Mouse (Mus musculus): Measurements from ENCODE around the gene Polrmt. TPM values are rescaled to one million over a fixed set of nuclear protein-coding genes. Genes with fewer than 3 reads are reported as not detected.
"Not testable (repeated sequence)": the region's sequence is repeated elsewhere in the genome, so short reads cannot be mapped to it uniquely, and the experiment has no call there.

The Polrmt gene
- total RNA-seq, 2 experiments from 2014 or later, result 31.9 to 36.7 TPM

- no peak for DNase-seq (ENCODE audit: low spot score)
Observed at GRCm38 (mm10) chr10:79709307-79709706, 37.1 kb downstream of the Polrmt start.

DNA sequence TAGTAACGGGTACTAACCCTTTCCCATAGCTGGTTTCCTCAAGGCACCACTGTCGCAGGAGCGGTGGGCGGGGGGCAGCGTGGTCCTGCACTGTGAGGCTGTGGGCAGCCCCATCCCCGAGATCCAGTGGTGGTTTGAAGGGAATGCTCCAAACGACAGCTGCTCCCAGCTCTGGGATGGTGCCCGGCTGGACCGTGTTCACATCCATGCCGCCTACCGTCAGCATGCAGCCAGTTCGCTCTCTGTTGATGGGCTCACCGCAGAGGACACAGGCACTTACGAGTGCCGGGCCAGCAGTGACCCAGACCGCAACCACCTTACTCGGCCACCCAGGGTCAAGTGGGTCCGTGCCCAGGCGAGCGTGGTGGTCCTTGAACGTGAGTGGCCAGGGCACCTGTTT is 37.7 kb downstream of the Polrmt start:
- DNase-seq (ENCODE audit: low spot score), result peak; percentile 47

DNA sequence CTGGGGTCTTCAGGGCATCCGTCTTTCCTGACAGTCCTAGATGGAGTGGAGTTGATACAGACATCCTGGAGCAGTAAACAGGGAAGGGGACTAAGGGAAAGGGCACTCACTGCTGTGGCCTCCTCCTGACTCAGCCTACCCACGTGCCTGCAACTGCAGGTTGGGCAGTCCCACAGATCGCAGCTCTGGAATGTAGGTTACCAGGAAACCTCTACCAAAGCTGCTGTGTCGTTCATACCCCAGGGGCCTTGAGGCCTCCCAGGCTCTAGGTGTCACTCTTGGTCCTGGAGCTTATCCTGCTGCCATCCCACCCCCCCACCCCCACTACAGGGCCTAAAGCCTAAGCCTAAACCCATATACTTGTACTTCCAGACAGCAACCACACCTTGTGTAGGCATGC is 38.6 kb downstream of the Polrmt start:
- DNase-seq (ENCODE audit: low spot score), result no peak

GRCm38 (mm10) chr10:79707162-79707561 is 39.2 kb downstream of the Polrmt start:
- peak; percentile 49 for DNase-seq (ENCODE audit: low spot score)

DNA sequence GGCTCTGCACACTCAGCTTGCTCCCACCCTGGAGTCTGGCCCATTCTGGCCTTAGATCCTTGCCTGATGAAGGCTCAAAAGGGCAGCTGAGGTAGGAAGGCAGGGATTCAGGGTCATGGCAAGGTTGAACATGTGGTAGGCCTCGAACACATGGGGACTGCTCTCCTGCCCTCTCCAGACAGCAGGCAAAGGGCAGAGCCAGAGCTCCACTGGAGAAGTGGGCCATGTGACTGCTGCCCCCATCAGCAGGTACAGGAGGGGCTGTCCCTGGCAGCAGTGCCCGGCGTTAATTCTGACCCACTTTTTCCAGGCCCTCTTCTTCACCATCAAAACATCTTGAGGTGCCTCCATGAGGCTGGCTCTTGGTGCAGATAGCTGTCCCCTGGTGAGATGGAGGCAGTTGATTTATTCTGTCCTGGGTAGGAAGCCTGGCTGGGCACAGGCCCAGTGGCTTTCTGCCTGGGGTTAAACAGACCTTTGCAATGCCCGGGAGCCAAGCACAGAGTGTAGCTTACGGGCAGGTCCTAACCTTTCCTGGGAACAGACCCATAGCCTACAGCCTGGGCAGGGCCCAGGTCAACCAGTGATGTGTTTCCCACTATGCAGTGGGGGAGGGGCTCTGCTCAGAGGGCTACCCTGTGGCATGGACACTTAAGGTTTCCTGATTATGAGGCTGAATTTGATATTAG is 39.8 kb downstream of the Polrmt start:
- DNase-seq (ENCODE audit: low spot score), result peak; percentile 86

DNA sequence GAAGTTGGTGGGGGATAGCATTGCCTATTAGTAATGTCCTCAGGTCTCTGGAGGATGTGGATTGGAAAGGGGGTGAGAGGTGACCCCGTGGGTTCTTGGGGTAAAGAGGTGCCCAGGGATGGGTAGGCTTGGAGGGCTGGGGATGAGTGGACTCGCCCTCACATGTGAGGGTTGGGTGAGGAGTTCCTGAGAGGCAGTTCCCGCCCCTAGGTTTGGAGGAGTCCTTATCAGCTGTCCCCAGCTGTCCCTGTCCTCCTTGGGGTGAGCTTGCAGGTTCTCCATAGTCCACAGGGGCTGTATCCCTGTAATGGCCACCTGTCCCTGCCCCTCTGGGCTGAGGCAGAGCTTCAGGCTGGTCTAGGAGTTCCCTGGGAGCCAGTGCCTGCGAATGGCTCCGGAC is 40.4 kb downstream of the Polrmt start:
- DNase-seq (ENCODE audit: low spot score), result no peak

DNA sequence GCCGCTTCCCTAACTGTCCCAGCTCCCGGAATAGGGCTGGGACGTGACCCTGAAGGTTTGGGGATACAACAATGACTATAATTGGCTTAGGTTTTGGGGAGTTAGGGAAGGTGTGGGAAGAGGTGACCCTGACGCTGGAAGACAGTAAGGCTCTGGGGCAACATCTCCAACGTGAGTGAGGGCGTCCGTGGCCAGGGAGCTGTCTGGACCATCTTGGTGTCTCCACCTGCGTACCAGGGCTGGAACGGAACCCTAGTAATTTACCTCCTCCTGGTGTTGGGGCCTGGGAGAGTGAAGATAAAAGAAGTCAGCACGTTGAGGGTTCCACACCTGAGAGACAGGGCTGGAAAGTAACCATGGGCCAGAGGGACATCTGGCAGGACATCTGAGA is 41.4 kb downstream of the Polrmt start:
- no peak for DNase-seq (ENCODE audit: low spot score)

- peak; percentile 98 for DNase-seq (ENCODE audit: low spot score)
Observed at GRCm38 (mm10) chr10:79704065-79704969, 42.1 kb downstream of the Polrmt start, which contains the start of gene Bsg. Gene Bsg (plus strand): TSS chr10:79704491.

GRCm38 (mm10) chr10:79703541-79703940 is 42.8 kb downstream of the Polrmt start:
- DNase-seq (ENCODE audit: low spot score), result no peak

DNA sequence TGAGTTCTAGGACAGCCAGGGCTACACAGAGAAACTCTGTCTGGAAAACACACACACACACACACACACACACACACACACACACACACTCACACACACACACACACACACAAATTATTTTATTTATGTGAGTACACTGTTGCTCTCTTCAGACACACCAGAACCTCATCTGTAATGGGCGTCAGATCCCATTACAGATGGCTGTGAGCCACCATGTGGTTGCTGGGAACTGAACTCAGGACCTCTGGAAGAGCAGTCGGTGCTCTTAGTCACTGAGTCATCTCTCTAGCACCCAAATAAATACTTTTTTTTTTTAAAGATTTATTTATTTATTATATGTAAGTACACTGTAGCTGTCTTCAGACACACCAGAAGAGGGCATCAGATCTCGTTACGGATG is 43.4 kb downstream of the Polrmt start:
- DNase-seq (ENCODE audit: low spot score), result not testable (repeated sequence)

- no peak for DNase-seq (ENCODE audit: low spot score)
Observed at GRCm38 (mm10) chr10:79701443-79702129, 44.8 kb downstream of the Polrmt start.

DNA sequence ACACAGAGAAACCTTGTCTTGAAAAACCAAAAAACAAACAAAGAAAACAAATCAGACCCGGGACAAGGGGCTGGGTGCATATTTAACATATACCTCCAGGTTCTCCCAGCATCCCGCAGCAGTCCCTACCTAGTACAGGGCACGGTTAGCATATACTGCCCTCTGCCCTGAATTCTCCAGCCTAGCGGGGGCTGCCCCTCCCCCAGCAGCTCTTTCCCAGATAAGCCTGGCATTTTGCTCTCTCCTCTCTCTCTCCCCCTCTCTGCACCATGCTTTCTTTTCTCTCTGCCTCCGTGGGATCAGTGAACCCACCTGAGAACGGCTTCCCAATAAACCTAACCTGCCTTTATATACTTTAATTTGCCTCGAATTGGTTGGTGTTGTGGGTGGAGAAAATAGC is 45.7 kb downstream of the Polrmt start:
- no peak for DNase-seq (ENCODE audit: low spot score)

DNA sequence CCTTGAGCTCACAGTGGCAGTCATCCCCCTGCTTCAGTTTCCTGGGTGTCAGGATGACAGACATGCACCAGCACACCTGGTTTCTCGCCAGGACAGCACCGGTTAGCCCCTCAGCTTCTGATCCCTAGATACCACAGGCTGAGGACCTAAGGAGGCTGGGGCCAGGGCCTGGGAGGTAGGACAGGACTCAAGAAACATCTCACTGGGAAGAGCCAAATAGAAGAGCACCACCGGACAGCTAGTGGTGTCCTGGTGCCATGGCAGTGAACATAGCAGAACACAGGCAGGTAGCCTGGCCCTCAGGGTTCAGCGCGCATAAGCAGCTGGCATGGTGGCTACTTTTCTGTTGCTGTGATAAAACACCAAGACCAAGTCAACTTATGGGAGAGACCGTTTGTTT is 47.9 kb downstream of the Polrmt start:
- no peak for DNase-seq (ENCODE audit: low spot score)

DNA sequence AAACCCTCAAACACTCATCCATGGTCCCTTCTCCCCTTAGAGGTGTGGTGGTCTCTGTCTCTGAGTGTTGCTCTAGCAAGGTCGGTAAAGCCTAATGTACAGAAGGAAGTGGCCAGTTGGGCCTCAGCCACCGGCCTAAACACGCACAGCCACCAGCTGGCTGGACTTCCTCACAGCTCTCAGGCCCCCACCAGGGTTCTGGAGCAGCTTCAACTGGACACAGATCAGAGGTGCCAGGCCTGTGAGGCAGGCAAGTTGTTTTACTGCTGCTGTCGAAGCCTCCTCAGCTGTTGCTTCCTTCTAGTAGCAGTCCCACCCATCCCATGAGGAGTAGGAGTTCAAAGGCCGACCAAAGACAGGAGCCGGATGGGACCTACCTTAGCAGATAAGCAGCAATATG is 48.5 kb downstream of the Polrmt start:
- DNase-seq (ENCODE audit: low spot score), result no peak

GRCm38 (mm10) chr10:79696129-79696651 is 50.2 kb downstream of the Polrmt start:
- DNase-seq (ENCODE audit: low spot score), result no peak

GRCm38 (mm10) chr10:79695231-79696128 is 50.9 kb downstream of the Polrmt start:
- DNase-seq (ENCODE audit: low spot score), result peak; percentile 83

DNA sequence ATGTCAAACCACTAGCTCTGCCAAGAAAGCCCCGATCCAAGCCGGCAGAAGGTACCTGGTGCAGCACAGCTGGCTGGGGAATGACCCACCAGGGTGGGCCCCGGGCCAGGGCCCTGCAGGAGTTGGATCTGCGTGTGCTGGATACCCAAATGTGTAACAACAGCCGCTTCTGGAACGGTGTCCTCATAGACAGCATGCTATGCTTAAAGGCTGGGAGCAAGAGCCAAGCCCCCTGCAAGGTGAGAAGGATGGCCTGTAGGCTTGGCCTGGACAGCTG is 52.1 kb downstream of the Polrmt start:
- DNase-seq (ENCODE audit: low spot score), result no peak

GRCm38 (mm10) chr10:79693580-79694378 is 52.6 kb downstream of the Polrmt start:
- no peak for DNase-seq (ENCODE audit: low spot score)

GRCm38 (mm10) chr10:79691986-79692548 is 54.3 kb downstream of the Polrmt start:
- no peak for DNase-seq (ENCODE audit: low spot score)

GRCm38 (mm10) chr10:79689178-79689577 is 57.2 kb downstream of the Polrmt start:
- DNase-seq (ENCODE audit: low spot score), result no peak

Data from gastrocnemius, adult 18-20 months (tissue).